Mouse (Mus musculus): ENCODE measurements at regions not wholly inside any gene's neighbourhood (a gene's known extent, or its start where the extent isn't known, plus 50 kb on each side); places are given as distances from the start of the nearest gene placed in this dataset.

DNA sequence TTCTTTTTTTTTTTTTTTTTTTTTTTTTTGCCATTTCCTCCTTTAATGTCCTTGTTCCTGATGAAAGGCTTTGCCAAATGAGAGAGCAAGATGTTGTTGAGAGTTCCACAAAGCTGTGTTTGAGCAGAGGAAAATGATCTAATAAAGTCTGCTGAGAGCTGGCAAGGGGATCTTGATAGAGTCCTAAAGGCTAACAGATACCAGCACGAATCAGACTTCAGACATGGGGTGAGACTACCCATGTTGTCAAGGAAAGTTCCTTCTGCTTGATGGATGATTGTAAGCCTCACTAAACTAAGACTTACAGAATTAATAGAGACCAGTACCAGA, 665.2 kb upstream of the Fam92a start:
- no peak for DNase-seq (ENCODE audit: low spot score in 2 of 2)

DNA sequence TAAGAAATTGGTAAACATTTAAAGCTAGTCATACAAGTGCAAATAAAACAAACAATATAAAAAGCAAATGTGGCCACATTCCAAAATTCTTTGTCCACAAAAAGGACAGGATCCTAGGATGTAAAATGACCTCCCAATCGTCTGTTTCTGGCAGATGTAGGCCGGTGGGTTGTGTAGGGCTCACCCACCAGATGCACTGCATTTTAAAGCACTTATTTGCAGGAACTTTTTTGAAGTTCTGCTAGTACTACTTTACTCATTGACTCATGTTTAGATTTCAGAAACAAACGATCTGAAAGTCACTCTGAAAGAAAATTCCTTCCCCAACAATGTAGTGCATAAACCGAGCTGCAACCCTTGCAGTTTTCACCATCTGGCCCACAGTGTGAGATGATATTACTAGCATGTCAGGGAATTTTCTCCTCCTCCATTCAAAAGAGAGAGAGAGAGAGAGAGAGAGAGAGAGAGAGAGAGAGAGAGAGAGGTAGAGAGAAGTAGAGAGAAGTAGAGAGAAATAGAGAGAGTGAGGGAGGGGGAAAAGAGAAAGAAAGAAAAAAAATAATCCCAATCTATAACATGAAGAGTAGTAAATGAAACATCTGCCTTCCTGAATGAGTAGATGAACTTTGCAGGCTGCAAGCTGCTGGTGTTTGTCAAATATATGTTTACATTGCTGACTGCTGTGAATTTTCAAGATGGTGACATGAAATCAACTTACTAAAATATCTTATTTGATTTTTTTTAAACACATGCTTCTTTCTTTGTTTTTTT, 664.7 kb upstream of the Fam92a start:
- no peak for DNase-seq (ENCODE audit: low spot score in 2 of 2)

DNA sequence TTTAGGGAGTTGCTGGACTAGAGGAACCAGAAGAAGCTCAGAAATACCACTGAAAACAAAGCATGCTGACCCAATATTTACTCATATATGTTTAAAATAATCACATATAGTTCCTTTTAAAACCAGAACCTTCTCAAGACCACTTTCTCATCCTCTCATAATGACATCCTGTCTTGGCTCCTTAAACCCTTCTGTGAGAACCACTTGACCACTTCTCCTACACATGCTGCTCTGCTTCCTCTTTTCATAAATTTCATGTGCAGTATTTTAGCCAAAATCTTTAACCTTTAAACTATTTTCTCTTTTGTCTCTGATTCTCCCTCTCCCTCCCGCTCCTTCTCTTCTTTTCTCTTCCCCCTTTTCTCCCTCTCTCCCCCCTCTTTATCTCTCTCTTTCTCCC, 654.6 kb upstream of the Fam92a start:
- DNase-seq (ENCODE audit: low spot score in 2 of 2), result no peak

DNA sequence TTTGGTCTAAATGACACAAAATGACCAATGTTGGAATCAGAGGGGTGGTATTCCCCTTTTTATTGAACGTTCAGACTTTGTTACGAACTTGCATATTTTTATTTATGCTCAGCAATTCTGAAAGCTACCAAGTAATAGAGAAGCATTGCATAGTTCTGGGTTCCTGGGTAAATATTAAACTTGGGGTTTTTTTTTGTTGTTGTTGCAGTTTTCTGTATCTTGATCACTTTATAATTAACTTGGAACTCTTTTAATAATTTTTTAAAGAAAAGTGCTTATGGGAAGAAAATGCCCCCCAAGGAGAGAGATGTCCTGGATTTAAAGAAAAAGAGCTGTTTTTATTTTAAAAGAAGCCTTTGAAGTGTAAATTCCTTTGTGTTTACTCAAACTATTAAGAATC, 642.4 kb upstream of the Fam92a start:
- DNase-seq (ENCODE audit: low spot score in 2 of 2), result no peak

DNA sequence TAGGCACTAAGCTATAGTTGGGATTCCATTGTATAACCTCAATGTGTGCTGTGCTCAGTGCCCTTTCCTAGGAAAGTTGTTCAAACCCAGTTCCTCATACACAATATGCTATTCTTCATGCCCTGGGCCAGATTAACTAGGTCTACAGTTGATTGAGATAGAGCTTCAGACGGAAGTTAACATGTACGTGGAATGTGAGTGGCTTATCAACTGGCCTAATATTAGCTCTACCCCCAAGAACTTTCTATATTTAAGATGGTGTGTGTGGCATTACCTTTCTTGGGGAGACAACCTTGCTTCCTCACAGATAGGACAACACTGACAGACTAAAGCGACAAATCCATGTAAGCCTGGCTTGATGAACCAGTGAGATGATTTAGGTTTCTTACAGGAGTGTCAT, 629.4 kb upstream of the Fam92a start:
- no peak for DNase-seq (ENCODE audit: low spot score in 2 of 2)

DNA sequence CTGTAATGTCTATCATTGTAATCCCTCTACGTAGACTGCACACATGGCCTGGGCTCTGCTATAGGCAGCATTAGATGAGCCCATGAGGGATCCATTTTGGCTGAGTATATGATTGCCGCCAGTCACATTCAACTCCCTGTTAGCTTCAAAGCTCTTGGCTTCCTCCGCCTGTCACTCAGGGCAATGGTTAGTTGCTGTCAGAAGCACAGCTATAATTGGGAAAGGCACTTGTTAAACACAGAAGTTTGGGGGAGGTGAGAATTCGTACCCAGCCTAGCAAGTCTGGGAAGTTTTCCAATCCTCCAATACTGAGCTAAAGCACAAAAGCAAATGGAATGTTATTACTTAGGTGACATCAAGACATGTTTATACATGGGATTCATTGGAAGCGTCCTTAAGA, 627.7 kb upstream of the Fam92a start:
- no peak for DNase-seq (ENCODE audit: low spot score in 2 of 2)

DNA sequence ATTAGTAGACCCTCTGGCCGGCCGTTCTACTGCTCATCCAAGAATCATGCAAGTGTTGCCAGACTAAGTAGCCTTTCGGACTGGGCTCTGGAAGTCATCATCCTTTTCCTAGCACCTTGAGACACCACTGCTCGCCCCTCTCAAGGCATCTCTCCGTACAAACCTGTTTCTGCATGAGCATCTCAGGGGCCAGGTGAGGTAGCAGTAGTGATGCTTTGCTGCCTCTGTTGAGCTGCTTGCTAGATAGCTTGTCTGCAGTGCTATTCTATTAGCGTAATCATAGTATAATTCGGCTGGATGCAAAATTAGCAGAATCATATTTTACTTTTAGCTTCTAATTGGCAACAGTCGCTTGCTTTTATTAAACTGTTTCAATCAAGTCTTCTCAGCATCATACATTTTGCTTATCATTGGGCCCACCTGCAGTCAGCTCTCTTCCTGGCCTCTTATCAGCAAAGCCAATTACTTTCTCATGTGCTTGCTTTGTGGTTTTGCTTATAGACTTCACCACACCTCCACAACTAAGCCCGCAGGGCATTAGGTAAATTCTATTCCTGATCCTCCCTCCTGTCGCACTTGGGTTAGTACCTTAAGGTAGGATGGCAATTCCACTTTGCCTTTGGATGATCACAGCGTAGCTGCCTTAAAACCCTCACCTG, 621.1 kb upstream of the Fam92a start:
- DNase-seq (ENCODE audit: low spot score in 2 of 2), result no peak

DNA sequence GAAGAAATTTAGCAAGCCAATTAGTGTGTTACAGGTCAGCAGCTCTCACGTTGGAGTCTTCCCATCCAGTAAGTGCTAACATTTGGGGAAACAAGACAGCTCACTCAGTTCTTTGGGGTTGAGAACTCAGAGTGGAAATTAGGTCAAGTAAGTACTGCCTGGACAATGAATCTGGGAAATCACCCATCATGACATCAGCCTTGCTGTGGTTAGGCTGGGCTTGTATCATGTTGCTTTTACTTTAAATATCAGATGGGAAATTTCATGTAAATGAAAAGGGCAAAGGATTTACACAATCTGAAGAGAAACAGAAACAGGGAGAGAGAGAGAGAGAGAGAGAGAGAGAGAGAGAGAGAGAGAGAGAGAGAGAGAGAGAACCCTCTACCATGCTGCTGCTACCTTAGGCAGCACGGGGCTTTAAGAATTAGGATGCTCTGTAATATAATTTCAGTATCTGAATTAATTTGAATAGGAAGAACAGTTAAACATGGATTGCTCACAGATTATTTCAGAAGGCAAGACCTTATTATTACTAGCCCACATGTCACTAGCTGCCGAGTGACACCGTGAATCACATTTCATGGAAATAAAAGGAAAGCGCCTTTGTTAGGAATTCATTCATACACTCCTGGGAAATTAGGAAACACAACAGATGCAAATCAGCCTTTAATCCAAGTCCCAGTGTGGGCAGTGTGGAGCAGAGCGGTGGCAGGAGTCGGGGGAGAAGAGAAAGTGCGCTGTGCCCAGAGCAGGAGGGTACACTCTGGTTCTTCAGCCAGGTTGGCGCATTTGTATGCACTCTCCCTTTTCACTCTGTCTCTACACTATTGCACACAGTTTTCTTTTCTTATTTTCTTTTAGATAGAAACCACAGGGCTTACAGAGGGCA, 620.2 kb upstream of the Fam92a start:
- DNase-seq (ENCODE audit: low spot score in 2 of 2), result no peak

DNA sequence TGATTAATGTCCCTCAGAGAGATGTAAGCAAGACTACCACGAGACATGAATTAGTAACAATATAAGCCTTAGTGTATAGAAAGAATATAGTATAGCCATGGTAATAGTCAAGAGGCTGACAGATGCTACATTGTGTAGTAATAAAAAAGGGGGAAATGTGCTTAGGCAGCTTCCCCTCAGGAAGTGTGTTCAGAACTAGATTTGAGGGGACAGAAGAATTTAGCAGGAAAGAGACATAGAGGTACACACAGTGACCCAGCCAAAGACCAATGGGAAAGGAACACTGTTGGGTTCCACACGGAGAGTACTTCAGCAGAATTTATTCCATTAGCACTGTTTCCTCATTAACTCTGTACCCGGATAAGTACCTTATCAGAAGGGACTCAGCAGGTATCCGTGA, 614.0 kb upstream of the Fam92a start:
- no peak for DNase-seq (ENCODE audit: low spot score in 2 of 2)

DNA sequence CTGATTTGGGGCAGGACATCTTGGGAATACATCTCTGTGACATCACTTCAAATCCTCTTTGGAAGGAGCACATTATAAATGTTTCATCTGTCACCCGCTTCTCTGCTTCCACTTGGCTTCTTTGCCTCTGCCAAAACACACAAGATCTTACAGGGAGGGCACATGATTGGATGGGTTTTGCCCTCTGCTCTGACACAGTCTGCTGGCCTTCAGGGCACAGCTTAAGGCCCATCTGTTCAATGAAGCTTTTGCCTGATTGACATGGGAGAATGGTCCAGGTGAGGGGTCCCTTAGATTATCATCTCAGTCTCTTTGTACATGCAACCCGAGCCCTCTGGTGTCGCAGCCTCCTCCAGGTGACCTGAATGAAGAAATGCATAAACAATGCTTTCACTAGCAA, 612.7 kb upstream of the Fam92a start:
- no peak for DNase-seq (ENCODE audit: low spot score in 2 of 2)

DNA sequence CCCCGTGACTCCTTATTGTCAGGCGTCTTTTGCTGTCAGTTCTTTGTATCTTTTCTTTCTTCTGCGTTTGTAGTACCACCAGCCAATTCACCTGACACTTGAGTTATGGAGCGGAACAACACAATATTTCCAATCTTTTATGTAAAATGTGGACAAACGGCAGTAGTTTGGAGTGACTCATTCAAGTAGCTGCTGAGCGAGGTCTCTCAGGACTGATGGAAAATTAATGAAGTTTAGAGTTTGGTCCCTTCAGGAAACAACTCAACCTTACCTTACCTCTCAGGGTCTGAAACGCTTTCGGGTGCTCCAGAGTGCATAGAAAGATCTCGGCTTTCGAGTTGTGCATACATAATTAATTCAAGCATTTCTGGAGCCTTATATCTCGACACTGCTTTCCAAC, 612.3 kb upstream of the Fam92a start:
- no peak for DNase-seq (ENCODE audit: low spot score in 2 of 2)

DNA sequence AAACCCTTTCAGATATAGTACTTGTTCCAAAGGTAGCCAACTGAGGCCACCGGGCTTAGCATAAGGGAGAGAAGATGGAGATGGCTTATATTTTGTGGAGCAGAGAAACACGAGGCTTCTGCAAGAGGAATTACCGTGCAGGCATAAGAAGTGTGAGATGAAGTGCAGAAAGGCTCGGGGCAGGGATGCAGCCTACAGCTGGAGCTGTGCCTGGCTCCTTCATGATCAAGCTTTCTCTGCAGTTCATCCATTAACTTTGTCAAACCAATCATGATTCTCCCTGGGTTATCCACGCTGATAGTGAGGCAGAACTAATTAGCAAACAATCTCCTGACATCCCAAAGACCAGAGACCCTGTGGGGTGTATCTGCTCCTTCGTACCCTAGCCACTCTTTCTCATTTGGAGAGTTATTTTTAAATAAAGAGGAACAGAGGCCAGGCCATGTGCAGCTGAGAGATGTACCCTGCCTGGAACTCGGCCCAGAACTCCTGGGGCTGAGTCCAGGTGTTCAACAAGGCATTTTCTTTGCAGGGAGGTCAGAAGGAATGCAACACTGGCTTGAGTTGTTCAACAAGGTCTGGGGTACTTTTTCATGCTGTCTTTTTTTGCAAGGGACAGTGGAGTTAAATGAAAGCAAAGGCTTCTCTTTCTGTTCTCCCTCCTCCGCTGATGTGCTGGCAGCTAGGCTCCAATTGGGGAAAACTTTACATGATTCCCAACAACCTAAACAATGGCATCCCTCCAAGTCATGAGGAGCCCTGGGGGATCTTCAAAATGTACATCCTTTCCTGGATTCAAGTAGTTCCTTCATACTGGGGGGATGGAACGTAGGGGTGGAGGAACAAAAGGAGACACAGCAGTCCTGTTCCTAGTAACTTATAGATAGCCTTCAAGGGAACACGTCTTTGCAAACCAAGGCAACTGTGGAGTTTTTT, 610.4 kb upstream of the Fam92a start:
- DNase-seq (ENCODE audit: low spot score in 2 of 2), result no peak

DNA sequence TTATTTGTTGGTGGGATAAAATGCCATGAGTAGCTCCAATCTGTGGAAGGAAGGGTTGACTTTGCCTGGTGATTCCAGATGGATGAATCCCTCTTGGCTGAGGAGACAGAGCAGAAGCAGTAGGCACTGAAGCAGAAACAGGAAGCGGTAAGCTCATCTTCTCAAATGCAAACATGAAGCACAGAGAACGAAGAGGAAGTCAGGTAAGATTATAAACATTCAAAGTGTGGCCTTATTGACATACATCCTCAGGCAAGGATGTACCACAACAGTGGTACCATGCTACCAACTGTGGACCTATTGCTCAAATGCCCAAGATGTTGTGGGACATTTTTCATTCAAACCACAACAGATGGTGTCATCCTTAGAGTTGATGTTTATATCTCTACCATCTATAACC, 608.4 kb upstream of the Fam92a start:
- DNase-seq (ENCODE audit: low spot score in 2 of 2), result no peak

DNA sequence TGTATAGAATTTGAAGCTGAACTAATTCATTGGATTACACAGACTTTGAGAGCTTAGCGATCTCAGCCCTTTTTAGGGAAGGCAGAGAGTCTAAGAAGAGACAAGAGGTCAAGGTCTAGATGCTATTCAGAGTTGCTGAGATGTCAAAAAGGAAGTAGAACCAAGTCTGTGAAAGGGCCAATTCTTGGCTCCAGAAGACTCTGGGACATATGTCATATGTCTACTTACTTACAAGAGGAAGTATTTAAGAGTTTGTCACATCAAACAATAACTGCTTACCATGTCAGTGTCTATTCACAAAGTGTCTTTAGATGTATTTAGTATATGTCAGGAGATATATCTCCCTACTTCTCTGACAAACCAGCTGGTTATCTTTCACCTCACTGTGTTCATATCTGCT, 607.4 kb upstream of the Fam92a start:
- DNase-seq (ENCODE audit: low spot score in 2 of 2), result no peak

DNA sequence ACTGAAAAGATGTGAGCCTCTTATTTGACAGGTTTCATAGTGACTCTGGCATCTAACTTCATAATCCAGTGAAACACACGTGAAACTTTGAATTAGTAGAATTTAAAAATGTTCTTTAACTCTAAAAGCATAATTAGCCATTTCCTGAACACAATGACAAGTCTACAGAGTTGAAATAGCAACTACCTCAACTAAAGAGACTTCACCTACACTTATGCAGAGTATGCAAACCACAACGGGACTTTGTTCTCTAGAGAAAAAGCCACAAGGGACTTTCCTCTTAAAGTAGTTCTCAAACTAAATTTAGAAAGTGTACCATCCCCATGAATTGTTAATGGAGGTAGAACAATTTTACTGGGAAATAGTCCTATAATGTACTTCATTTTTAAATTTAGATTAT, 606.3 kb upstream of the Fam92a start:
- DNase-seq (ENCODE audit: low spot score in 2 of 2), result no peak

DNA sequence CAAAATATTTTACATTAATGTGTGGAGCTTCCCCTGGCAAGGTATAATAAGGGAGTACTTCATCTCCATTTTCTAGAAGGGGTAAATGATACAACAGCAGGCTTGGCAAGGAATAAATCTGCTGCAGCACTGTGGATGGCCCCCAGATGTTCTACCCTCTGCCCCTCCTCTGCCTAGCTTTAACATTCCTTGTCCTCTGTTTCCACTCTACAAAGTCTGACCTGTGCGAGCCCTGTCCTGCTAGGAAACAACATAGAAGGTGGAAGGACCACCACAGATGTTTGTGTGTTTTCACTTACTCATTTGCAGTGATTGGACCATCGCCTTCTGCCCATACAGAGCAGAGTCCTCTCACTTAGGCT, 604.4 kb upstream of the Fam92a start:
- no peak for DNase-seq (ENCODE audit: low spot score in 2 of 2)

DNA sequence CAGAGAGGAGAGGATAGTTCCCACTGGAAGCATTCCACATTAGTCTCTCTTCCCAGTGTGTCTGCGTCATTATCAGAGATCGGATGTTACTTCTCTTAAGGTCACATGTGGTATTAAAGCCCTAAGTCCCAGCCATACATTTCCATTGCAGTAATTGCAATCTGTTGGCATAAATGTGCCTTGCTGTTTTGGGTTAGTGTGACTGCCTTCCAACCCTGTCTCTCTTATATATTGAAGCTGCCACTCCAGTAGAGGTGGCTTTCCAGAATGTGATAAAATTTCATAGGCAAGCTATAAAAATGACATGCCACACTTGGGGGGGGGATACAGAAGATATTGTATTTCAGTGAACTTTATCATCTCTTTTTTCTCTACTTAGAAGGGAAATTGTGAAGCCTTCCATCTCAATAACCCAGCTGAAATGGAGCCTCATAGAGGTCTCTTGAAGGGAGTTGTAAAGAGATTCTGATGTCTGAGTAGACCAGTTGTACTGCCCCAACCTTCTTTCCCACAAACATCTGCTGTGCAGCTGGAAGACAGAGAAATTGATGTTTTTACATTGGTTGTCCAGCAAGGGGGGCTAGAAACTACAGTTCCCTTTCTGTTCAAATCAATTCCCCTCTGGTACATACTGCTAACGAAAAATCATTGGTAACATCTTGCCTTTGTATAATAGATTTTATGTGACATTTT, 603.9 kb upstream of the Fam92a start:
- no peak for DNase-seq (ENCODE audit: low spot score in 2 of 2)

DNA sequence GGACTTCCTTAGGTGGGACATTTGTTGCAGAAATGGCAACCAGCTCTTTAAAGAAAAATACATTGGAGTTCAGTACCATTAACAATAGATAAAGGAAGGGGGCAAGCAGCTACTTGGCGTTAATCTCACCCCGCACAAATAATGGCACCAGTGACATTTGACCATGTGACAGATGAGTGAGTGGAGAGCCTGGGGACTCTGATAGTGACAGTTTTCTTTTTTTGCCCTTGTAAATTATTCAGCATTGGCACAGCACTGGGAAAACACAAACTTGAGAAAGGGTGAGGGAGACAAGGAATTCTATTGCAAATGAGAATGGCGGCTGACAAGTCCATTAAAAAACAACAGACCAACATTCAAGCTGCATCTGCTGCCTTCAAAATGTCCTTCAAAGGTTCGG, 603.3 kb upstream of the Fam92a start:
- no peak for DNase-seq (ENCODE audit: low spot score in 2 of 2)

DNA sequence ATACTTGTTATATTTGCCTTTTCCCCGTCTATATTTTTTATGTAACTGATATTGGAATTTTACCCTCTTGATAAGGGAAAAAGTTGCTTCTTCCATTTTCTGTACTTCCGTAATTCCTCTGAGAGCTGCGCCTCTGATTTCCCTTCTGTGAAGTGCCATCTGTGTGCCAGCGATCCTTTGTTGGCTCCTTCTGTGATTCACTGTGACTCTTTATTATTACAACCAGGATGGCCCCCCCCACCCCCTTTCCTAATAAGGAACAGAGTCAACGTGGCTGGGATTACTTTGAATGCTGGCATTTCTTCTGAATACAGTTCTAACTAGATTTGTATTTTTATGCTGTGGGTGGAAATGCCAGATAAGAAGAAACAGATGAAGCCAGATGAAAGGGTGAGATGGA, 602.9 kb upstream of the Fam92a start:
- no peak for DNase-seq (ENCODE audit: low spot score in 2 of 2)

DNA sequence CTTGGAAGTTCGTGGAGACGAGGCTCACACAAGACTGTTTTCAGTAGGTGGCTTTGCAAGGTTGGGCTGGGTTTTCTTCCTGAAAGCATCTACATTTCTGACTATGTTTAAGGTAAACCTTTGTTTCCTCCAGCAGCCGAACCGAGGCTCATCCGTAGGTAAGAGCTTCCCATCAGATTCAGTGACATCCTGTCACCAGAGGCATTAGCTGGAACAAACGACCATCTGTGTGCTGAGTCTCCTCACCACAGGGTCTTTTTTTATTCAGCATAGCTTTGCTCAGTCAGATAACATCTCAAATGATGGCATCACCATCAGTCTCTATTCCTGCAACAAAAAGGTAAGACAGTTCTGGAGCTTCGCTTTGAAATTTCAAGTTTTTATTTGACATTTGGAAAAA, 601.4 kb upstream of the Fam92a start:
- no peak for DNase-seq (ENCODE audit: low spot score in 2 of 2)

Measured in adrenal gland, adult 18-20 months (tissue).